Mouse (Mus musculus) E14TG2a.4 (cell line): ENCODE data around the gene Erg.

Experiments
- CTCF ChIP-seq: conservative IDR thresholded peaks from 2 replicates; pipeline ENCODE4 v1.5.1; 2014; ENCODE audit warnings: low read length
- NANOG ChIP-seq: IDR thresholded peaks from 2 replicates; pipeline ENCODE4 v1.6.1; 2014; ENCODE audit warnings: borderline replicate concordance, low read length, mixed read lengths
- POU5F1 ChIP-seq: IDR thresholded peaks from 2 replicates; pipeline ENCODE4 v1.6.1; 2014; ENCODE audit warnings: low read length, borderline replicate concordance

DNA sequence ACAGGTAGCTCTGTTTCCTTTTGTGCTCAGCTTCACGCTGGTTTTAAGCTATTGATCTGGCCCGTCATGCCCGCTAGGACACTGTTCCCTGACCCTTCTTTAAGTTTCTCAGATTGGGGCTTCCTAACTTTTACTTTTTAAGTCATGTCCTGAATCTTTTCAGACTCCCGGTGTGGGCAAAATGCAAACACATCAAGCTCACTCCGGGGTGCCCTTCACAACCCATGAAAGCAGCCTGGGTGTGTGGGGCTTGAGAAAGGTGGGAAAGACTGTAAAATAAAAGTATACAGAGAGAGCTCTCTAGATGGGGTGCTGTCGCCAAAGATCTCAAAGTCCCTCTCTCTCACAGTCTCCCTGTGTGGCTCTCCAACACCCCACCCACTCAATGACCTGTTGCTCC, 31.3 kb upstream of the Erg start:
- TF ChIP-seq CTCF, result no peak
- TF ChIP-seq NANOG, result peak; percentile 92
- peak; percentile 34; the same call in 1 of the 2 replicates for TF ChIP-seq POU5F1
